Mouse (Mus musculus) G1E (cell line): Measurements from ENCODE around the gene Ireb2.
A peak's percentile ranks its signal among the peaks of the same experiment; 100 is the strongest.

ENCODE experiments used
- CTCF ChIP-seq: IDR thresholded peaks from 2 replicates; pipeline ENCODE4 v1.5.1; 2012; ENCODE audit warnings: low read depth, low read length, inconsistent platforms, mixed read lengths
- GATA1 ChIP-seq: IDR thresholded peaks from 2 replicates; pipeline ENCODE4 v1.6.1; 2012; ENCODE audit warnings: borderline replicate concordance, low read length, inconsistent platforms, mixed read lengths
- POLR2AphosphoS5 ChIP-seq: IDR thresholded peaks from 2 replicates; pipeline ENCODE4 v1.6.1; 2012; ENCODE audit warnings: low read depth, low read length, inconsistent platforms; ENCODE audit not compliant: insufficient replicate concordance
- TAL1 ChIP-seq: conservative IDR thresholded peaks from 2 replicates; pipeline ENCODE4 v1.6.1; 2012; ENCODE audit warnings: low read depth, low read length, inconsistent platforms, mixed read lengths

GRCm38 (mm10) chr9:54829760-54830159 lies 33.8 kb upstream of the Ireb2 start:
- TF ChIP-seq CTCF (0 out of 2 replicates have a peak, but pooled peaks have one; percentile 28), GATA1 (no peak), POLR2AphosphoS5 (no peak), TAL1 (no peak)
